Mouse (Mus musculus) liver, embryonic 18 days (tissue): Measurements from ENCODE around the gene C2cd4b. TPM values are rescaled to one million over a fixed set of nuclear protein-coding genes. Genes with fewer than 3 reads are reported as not detected.

Source experiments
- polyA plus RNA-seq: library from polyadenylated mRNA; depleted of rRNA; stranded (reverse); fragments of >200 nt; gene quantifications from 2 replicates; pipeline ENCODE4 v1.2.3, GENCODE M21; 2012; rRNA removed

The C2cd4b gene
- not detected in 2 replicates for polyA plus RNA-seq

DNA sequence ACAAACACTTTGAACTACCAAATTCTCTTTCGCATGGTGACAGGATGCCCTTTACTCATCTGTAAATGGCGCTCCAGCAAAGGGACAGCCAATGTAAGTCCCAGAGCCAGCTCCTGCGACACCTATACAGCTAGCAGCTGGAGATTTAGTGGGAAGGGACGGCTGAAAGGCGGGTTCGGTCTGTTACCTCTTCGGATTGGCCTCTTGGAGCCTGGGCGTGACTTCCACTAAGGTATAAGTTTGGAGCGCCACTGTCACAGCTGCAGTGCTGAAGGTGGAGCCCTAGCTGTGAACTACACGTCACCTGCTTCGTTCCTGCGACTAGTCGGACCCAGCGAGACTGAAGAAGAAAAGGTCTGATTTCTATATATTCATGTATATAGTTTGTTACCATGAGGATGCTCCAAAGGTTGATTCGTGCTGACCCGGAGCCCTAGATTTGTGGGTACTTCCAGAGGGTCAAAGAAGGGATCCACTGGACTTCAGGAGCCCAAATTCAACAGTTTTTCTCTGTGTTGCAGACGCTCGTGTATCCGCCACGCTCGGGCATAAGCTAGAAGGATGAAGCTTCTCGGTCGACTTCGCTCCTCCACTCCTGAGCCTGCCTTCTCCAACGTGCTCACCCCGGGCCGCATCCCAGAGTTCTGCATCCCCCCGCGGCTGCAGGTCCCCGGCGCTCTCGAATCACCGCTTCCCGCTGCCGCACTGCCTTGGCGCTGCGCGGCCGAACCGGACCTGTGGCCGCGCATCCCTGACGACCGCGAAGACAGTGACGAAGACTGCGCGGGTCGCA lies at the start of gene C2cd4b:
Gene C2cd4b (plus strand): TSS at position 275 of the 793 bp plus-strand sequence.

Other genes with a start within 250 kb of the C2cd4b start
- 0.72 and 0.85 TPM in 2 replicates for gene Tln2, start 199.7 kb upstream of the C2cd4b start, polyA plus RNA-seq
- 1.2 and 1.5 TPM in 2 replicates for gene C2cd4a, start 72.9 kb downstream of the C2cd4b start, polyA plus RNA-seq
- gene Vps13c, start 81.0 kb downstream of the C2cd4b start, polyA plus RNA-seq = 5.6 and 8.2 TPM in 2 replicates